Mouse (Mus musculus): ENCODE results near the gene Rora. TPM values are rescaled to one million over a fixed set of nuclear protein-coding genes. Genes with fewer than 3 reads are reported as not detected.
A peak's percentile ranks its signal among the peaks of the same experiment; 100 is the strongest.

Rora gene
- polyA plus RNA-seq, 1 experiment: 4.7 TPM

DNA sequence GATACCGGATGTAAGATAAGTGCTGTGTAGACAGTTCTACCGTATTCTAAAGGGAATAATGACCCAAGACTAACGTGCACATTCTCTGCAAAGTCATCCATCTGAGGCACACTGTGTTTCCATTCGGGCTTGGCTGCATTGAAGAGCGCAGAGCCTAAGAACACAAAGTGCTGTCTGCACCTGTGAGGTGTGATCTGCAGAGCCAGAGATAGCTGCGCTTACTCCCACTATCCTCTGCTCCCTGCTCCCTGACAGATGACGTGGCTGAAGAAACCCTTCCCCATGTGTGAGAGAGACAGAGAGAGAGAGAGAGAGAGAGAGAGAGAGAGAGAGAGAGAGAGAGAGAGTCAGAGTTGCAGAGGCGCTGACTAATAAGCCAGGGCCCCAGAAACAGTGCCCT lies 392.3 kb downstream of the Rora start:
- H3K4me1 ChIP-seq (replicated peaks; ENCODE audit: control insufficient read depth, insufficient read depth, low read length): no peaks in the 10 kb centered on the region
- no peak overlapping the region for H3K27ac ChIP-seq (ENCODE audit: control insufficient read depth, insufficient read depth, low read length)
- no peaks in the 10 kb centered on the region for H3K27me3 ChIP-seq (ENCODE audit: control insufficient read depth, insufficient read depth, low read length)
- no peak for TF ChIP-seq CTCF (IDR thresholded peaks at IDR 0.05; ENCODE audit: borderline replicate concordance, control insufficient read depth, extremely low read depth, insufficient read depth, low read length, poor library complexity)
- TF ChIP-seq POLR2A (IDR thresholded peaks at IDR 0.05; ENCODE audit: control insufficient read depth, extremely low read depth, insufficient read depth, low read length, poor library complexity): no peak
- H3K4me3 ChIP-seq (ENCODE audit: control insufficient read depth, insufficient read depth, low read length): no peak overlapping the region
- 96% methylated on average over 8 of the region's 8 CpGs for WGBS
- no peak for DNase-seq
- H3K36me3 ChIP-seq (ENCODE audit: control insufficient read depth, insufficient read depth, low read length): no peaks in the 10 kb centered on the region

DNA sequence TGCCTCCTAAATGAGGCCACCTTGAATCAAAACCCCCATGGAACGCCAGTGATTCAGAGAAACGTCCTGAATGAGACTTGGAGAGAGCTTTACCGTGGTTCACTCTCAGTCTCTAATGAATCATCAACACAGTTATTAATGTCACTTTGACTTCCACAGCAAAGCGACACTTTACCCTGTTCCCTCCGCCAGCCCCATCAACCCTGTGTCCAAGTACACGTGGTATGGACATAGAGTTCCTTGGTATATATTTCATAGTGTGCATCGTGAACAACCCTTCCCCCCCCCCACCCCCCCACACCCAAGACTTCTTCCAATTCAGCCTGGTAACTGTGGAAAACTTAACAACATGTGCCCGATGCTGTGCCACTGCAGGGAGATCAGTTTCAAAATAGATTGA lies 397.3 kb downstream of the Rora start:
- TF ChIP-seq CTCF (IDR thresholded peaks at IDR 0.05; ENCODE audit: borderline replicate concordance, control insufficient read depth, extremely low read depth, insufficient read depth, low read length, poor library complexity) (no peak), POLR2A (IDR thresholded peaks at IDR 0.05; ENCODE audit: control insufficient read depth, extremely low read depth, insufficient read depth, low read length, poor library complexity) (no peak)
- no peak for DNase-seq
- Histone ChIP-seq H3K27ac (ENCODE audit: control insufficient read depth, insufficient read depth, low read length) (no peak overlapping the region), H3K27me3 (ENCODE audit: control insufficient read depth, insufficient read depth, low read length) (no peaks in the 10 kb centered on the region), H3K36me3 (ENCODE audit: control insufficient read depth, insufficient read depth, low read length) (no peaks in the 10 kb centered on the region), H3K4me3 (ENCODE audit: control insufficient read depth, insufficient read depth, low read length) (no peak overlapping the region), H3K4me1 (replicated peaks; ENCODE audit: control insufficient read depth, insufficient read depth, low read length) (no peaks in the 10 kb centered on the region)
- WGBS: 90% methylated on average over 8 of the region's 8 CpGs

DNA sequence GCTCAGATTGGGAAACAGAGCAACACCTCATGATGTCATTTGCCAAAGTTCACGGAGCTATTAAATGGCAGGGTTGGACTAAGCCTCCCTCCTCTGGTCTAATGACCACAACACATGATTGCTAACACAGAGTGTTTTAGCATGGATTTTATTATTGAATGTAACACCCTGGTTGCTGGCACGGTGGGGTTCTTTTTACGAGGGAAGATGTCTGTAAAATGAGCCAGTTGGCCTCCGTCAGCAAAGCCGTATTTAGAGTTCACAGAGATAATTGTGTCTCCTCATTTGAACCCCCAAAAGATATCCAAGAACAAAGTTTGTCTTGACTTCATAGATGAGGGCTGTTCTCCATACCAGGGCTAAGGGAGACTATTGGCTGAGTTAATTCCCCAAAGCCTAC lies 398.3 kb downstream of the Rora start:
- no peaks in the 10 kb centered on the region for H3K36me3 ChIP-seq (ENCODE audit: control insufficient read depth, insufficient read depth, low read length)
- no peaks in the 10 kb centered on the region for H3K27me3 ChIP-seq (ENCODE audit: control insufficient read depth, insufficient read depth, low read length)
- TF ChIP-seq POLR2A (IDR thresholded peaks at IDR 0.05; ENCODE audit: control insufficient read depth, extremely low read depth, insufficient read depth, low read length, poor library complexity) (no peak), CTCF (IDR thresholded peaks at IDR 0.05; ENCODE audit: borderline replicate concordance, control insufficient read depth, extremely low read depth, insufficient read depth, low read length, poor library complexity) (no peak)
- no peak for DNase-seq
- no peak overlapping the region for H3K4me3 ChIP-seq (ENCODE audit: control insufficient read depth, insufficient read depth, low read length)
- no peaks in the 10 kb centered on the region for H3K4me1 ChIP-seq (replicated peaks; ENCODE audit: control insufficient read depth, insufficient read depth, low read length)
- WGBS: 97% methylated on average over 5 of the region's 5 CpGs
- no peak overlapping the region for H3K27ac ChIP-seq (ENCODE audit: control insufficient read depth, insufficient read depth, low read length)

- Histone ChIP-seq H3K27ac (ENCODE audit: control insufficient read depth, insufficient read depth, low read length) (no peak overlapping the region), H3K4me1 (replicated peaks; ENCODE audit: control insufficient read depth, insufficient read depth, low read length) (no peaks in the 10 kb centered on the region), H3K27me3 (ENCODE audit: control insufficient read depth, insufficient read depth, low read length) (no peaks in the 10 kb centered on the region), H3K36me3 (ENCODE audit: control insufficient read depth, insufficient read depth, low read length) (no peaks in the 10 kb centered on the region), H3K4me3 (ENCODE audit: control insufficient read depth, insufficient read depth, low read length) (no peak overlapping the region)
- 97% methylated on average over 5 of the region's 5 CpGs for WGBS
- no peak for DNase-seq
- TF ChIP-seq CTCF (IDR thresholded peaks at IDR 0.05; ENCODE audit: borderline replicate concordance, control insufficient read depth, extremely low read depth, insufficient read depth, low read length, poor library complexity) (no peak), POLR2A (IDR thresholded peaks at IDR 0.05; ENCODE audit: control insufficient read depth, extremely low read depth, insufficient read depth, low read length, poor library complexity) (no peak)
Measured at GRCm38 (mm10) chr9:69055302-69055701, 401.7 kb downstream of the Rora start.

DNA sequence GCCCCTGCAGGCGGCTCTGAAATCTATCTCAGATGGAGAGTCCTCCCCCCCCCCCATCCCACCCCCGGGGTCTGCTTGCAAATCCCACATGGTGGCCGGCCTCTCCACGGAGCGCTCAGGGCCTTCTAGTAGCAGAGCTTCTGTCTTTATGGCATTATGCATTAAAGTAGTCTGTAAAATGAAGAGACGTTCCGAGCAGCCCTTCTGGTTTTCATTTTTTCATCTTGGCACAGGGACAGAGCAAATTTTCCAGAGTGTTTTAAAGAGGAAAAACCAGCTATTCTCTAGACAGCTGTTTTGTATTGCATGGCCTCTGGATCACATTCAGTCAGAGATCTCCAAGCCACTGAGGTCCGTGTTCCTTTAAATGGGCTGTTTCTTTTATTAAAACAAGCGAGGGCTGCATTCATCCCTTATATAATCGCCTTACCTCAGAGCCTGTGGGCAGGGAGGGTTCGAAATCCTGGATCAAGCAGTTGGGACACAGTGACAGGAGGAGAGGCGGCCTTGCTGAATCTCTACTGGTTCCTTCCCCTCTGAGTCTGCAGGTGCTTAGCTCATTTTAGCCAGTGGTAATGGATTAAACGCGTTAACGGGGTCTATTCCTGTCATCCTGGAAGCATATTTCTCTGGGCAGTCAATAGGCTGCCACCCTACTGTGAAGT lies 417.7 kb downstream of the Rora start:
- no peaks in the 10 kb centered on the region for H3K36me3 ChIP-seq (ENCODE audit: control insufficient read depth, insufficient read depth, low read length)
- H3K27me3 ChIP-seq (ENCODE audit: control insufficient read depth, insufficient read depth, low read length): no peaks in the 10 kb centered on the region
- 93% methylated on average over 15 of the region's 15 CpGs for WGBS
- H3K4me1 ChIP-seq (replicated peaks; ENCODE audit: control insufficient read depth, insufficient read depth, low read length): peaks cover 12% of the 10 kb centered on the region
- no peak overlapping the region for H3K4me3 ChIP-seq (ENCODE audit: control insufficient read depth, insufficient read depth, low read length)
- no peak for DNase-seq
- no peak overlapping the region for H3K27ac ChIP-seq (ENCODE audit: control insufficient read depth, insufficient read depth, low read length)
- no peak for TF ChIP-seq CTCF (IDR thresholded peaks at IDR 0.05; ENCODE audit: borderline replicate concordance, control insufficient read depth, extremely low read depth, insufficient read depth, low read length, poor library complexity)
- no peak for TF ChIP-seq POLR2A (IDR thresholded peaks at IDR 0.05; ENCODE audit: control insufficient read depth, extremely low read depth, insufficient read depth, low read length, poor library complexity)

- 24% methylated on average over 7 of the region's 7 CpGs for WGBS
Measured at GRCm38 (mm10) chr9:69073271-69073670, 419.7 kb downstream of the Rora start.

More at GRCm38 (mm10) chr9:69073271-69073670, 419.7 kb downstream of the Rora start:
- Histone ChIP-seq H3K4me3 (ENCODE audit: control insufficient read depth, insufficient read depth, low read length) (no peak overlapping the region), H3K4me1 (replicated peaks; ENCODE audit: control insufficient read depth, insufficient read depth, low read length) (peaks cover 12% of the 10 kb centered on the region), H3K36me3 (ENCODE audit: control insufficient read depth, insufficient read depth, low read length) (no peaks in the 10 kb centered on the region), H3K27ac (ENCODE audit: control insufficient read depth, insufficient read depth, low read length) (no peak overlapping the region; the same call in 1 of the 2 replicates), H3K27me3 (ENCODE audit: control insufficient read depth, insufficient read depth, low read length) (no peaks in the 10 kb centered on the region)
- TF ChIP-seq CTCF (IDR thresholded peaks at IDR 0.05; ENCODE audit: borderline replicate concordance, control insufficient read depth, extremely low read depth, insufficient read depth, low read length, poor library complexity) (no peak), POLR2A (IDR thresholded peaks at IDR 0.05; ENCODE audit: control insufficient read depth, extremely low read depth, insufficient read depth, low read length, poor library complexity) (no peak)
- peak; percentile 42 for DNase-seq

Measured in thymus, adult 2 months (tissue).